Mouse (Mus musculus): ENCODE measurements around the gene Pitpnc1. TPM values are rescaled to one million over a fixed set of nuclear protein-coding genes. Genes with fewer than 3 reads are reported as not detected.

Pitpnc1 gene
- polyA plus RNA-seq, 1 experiment from 2014 or later = 10.9 TPM

DNA sequence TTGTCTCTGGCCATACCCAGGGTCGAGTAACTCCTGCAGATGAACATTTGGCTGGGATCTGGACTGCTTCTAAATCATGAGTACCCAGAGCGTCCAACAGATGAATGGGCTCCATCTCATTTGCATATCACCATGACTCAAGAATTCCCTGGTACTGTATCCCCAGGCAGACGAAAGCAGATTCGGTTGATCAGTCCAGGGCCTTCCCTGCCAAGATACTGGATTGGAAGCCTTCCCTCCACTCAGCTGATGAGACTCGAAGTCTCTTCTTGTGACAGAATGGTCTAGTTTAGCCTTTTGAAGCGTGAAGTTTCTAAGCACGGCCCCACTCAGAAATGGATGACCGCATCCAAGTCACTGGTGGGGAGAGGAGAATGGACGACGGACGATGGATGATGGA lies 134.7 kb downstream of the Pitpnc1 start:
- Histone ChIP-seq H3K9me3 (replicated peaks; ENCODE audit: control insufficient read depth, low read length) (no peaks in the 10 kb centered on the region), H3K9ac (ENCODE audit: low read depth, low read length) (no peak overlapping the region), H3K4me2 (no peak overlapping the region; the same call in 1 of the 2 replicates), H3K27me3 (ENCODE audit: control insufficient read depth, insufficient read depth, low read length) (no peaks in the 10 kb centered on the region), H3K4me3 (ENCODE audit: low read depth, low read length) (no peak overlapping the region), H3K36me3 (ENCODE audit: control insufficient read depth, insufficient read depth, low read length) (no peaks in the 10 kb centered on the region), H3K4me1 (ENCODE audit: control insufficient read depth, insufficient read depth, low read length) (peaks cover 21% of the 10 kb centered on the region), H3K27ac (ENCODE audit: low read depth, low read length) (peak overlapping the region; percentile 48; the same call in 1 of the 2 replicates)
- ATAC-seq (replicated peaks; ENCODE audit: insufficient number of reproducible peaks, low FRiP score, low TSS enrichment) = no peak
- WGBS (ENCODE audit: insufficient replicate concordance) = 78% methylated on average over 11 of the region's 11 CpGs

DNA sequence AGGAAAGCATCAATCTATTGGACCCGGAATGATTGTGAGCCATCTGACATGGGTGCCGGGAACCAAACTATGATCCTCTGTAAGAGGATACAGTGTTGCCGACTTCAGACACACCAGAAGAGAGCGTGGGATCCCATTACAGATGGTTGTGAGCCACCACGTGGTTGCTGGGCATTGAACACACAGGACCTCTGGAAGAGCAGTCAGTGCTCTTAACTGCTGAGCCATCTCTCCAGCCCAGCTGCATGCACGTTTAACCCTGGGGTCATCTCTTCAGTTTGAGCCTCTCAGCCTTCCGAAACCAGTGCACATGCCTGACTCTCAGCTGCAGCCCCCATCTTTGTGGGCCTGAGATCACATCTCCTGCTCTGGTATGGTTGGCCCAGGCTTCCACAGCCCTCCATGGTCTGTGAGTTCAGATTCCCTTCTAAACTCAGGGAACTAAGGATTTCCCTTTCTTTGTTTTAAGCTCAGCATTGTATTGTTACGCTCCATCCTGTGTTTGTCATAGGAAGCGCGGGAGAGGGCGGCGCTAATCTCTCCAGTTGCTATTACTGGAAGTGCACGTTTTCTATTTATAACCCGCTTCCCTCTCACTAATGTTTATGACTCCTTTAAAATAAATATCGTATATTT lies 135.5 kb downstream of the Pitpnc1 start:
- H3K27ac ChIP-seq (ENCODE audit: low read depth, low read length) = peak overlapping the region; percentile 48
- H3K4me2 ChIP-seq = peak overlapping the region; percentile 24

GRCm38 (mm10) chr11:107332905-107333304 lies 137.6 kb downstream of the Pitpnc1 start:
- Histone ChIP-seq H3K4me1 (ENCODE audit: control insufficient read depth, insufficient read depth, low read length) (peaks cover 11% of the 10 kb centered on the region), H3K9me3 (replicated peaks; ENCODE audit: control insufficient read depth, low read length) (no peaks in the 10 kb centered on the region), H3K27me3 (ENCODE audit: control insufficient read depth, insufficient read depth, low read length) (no peaks in the 10 kb centered on the region), H3K4me3 (ENCODE audit: low read depth, low read length) (no peak overlapping the region), H3K9ac (ENCODE audit: low read depth, low read length) (no peak overlapping the region), H3K27ac (ENCODE audit: low read depth, low read length) (no peak overlapping the region), H3K36me3 (ENCODE audit: control insufficient read depth, insufficient read depth, low read length) (no peaks in the 10 kb centered on the region), H3K4me2 (no peak overlapping the region)
- WGBS (ENCODE audit: insufficient replicate concordance) = 89% methylated on average over 3 of the region's 3 CpGs
- ATAC-seq (replicated peaks; ENCODE audit: insufficient number of reproducible peaks, low FRiP score, low TSS enrichment) = no peak

More for the DNA sequence above, 135.5 kb downstream of the Pitpnc1 start:
- H3K4me1 ChIP-seq (ENCODE audit: control insufficient read depth, insufficient read depth, low read length) = peaks cover 20% of the 10 kb centered on the region
- no peaks in the 10 kb centered on the region for H3K36me3 ChIP-seq (ENCODE audit: control insufficient read depth, insufficient read depth, low read length)
- WGBS (ENCODE audit: insufficient replicate concordance) = 52% methylated on average over 15 of the region's 15 CpGs
- H3K9me3 ChIP-seq (replicated peaks; ENCODE audit: control insufficient read depth, low read length) = no peaks in the 10 kb centered on the region
- no peaks in the 10 kb centered on the region for H3K27me3 ChIP-seq (ENCODE audit: control insufficient read depth, insufficient read depth, low read length)
- no peak overlapping the region for H3K9ac ChIP-seq (ENCODE audit: low read depth, low read length)
- H3K4me3 ChIP-seq (ENCODE audit: low read depth, low read length) = no peak overlapping the region
- ATAC-seq (replicated peaks; ENCODE audit: insufficient number of reproducible peaks, low FRiP score, low TSS enrichment) = peak; percentile 39; the same call in 1 of the 2 replicates

DNA sequence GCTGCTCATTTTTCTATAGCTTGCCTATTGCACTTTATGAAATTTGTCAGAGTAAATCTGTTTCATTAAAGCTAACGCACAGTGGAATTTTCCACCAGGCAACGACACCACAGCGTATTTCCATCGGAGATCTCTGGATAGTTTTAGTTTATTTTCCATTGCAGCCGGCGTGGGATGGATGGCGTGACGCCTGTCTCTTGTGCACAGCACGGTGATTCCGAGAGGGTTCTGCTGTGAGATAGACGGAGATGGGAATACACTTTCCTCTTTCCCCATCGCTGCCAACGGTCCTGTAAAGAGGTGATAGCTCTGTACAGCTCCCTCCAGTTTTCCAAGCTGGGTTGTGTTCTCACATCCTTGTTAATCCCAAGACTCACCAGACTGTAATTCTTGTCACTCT lies 138.2 kb downstream of the Pitpnc1 start:
- no peak overlapping the region for H3K27ac ChIP-seq (ENCODE audit: low read depth, low read length)
- no peaks in the 10 kb centered on the region for H3K36me3 ChIP-seq (ENCODE audit: control insufficient read depth, insufficient read depth, low read length)
- ATAC-seq (replicated peaks; ENCODE audit: insufficient number of reproducible peaks, low FRiP score, low TSS enrichment) = no peak
- 93% methylated on average over 13 of the region's 13 CpGs for WGBS (ENCODE audit: insufficient replicate concordance)
- peaks cover 6% of the 10 kb centered on the region for H3K4me1 ChIP-seq (ENCODE audit: control insufficient read depth, insufficient read depth, low read length)
- H3K27me3 ChIP-seq (ENCODE audit: control insufficient read depth, insufficient read depth, low read length) = no peaks in the 10 kb centered on the region
- no peaks in the 10 kb centered on the region for H3K9me3 ChIP-seq (replicated peaks; ENCODE audit: control insufficient read depth, low read length)
- no peak overlapping the region for H3K9ac ChIP-seq (ENCODE audit: low read depth, low read length)
- no peak overlapping the region for H3K4me3 ChIP-seq (ENCODE audit: low read depth, low read length)
- H3K4me2 ChIP-seq = no peak overlapping the region

GRCm38 (mm10) chr11:107331425-107331824 lies 139.1 kb downstream of the Pitpnc1 start:
- H3K27me3 ChIP-seq (ENCODE audit: control insufficient read depth, insufficient read depth, low read length) = no peaks in the 10 kb centered on the region
- WGBS (ENCODE audit: insufficient replicate concordance) = 90% methylated on average over 2 of the region's 2 CpGs
- H3K9me3 ChIP-seq (replicated peaks; ENCODE audit: control insufficient read depth, low read length) = no peaks in the 10 kb centered on the region
- H3K4me1 ChIP-seq (ENCODE audit: control insufficient read depth, insufficient read depth, low read length) = peaks cover 5% of the 10 kb centered on the region; the same call in 1 of the 2 replicates
- no peak overlapping the region for H3K4me2 ChIP-seq
- no peak overlapping the region for H3K27ac ChIP-seq (ENCODE audit: low read depth, low read length)
- ATAC-seq (replicated peaks; ENCODE audit: insufficient number of reproducible peaks, low FRiP score, low TSS enrichment) = no peak
- H3K4me3 ChIP-seq (ENCODE audit: low read depth, low read length) = no peak overlapping the region
- no peak overlapping the region for H3K9ac ChIP-seq (ENCODE audit: low read depth, low read length)
- no peaks in the 10 kb centered on the region for H3K36me3 ChIP-seq (ENCODE audit: control insufficient read depth, insufficient read depth, low read length)

- no peak for ATAC-seq (replicated peaks; ENCODE audit: insufficient number of reproducible peaks, low FRiP score, low TSS enrichment)
- H3K27ac ChIP-seq (ENCODE audit: low read depth, low read length) = no peak overlapping the region
These were observed 143.2 kb downstream of the Pitpnc1 start for GRCm38 (mm10) chr11:107327326-107327725.

DNA sequence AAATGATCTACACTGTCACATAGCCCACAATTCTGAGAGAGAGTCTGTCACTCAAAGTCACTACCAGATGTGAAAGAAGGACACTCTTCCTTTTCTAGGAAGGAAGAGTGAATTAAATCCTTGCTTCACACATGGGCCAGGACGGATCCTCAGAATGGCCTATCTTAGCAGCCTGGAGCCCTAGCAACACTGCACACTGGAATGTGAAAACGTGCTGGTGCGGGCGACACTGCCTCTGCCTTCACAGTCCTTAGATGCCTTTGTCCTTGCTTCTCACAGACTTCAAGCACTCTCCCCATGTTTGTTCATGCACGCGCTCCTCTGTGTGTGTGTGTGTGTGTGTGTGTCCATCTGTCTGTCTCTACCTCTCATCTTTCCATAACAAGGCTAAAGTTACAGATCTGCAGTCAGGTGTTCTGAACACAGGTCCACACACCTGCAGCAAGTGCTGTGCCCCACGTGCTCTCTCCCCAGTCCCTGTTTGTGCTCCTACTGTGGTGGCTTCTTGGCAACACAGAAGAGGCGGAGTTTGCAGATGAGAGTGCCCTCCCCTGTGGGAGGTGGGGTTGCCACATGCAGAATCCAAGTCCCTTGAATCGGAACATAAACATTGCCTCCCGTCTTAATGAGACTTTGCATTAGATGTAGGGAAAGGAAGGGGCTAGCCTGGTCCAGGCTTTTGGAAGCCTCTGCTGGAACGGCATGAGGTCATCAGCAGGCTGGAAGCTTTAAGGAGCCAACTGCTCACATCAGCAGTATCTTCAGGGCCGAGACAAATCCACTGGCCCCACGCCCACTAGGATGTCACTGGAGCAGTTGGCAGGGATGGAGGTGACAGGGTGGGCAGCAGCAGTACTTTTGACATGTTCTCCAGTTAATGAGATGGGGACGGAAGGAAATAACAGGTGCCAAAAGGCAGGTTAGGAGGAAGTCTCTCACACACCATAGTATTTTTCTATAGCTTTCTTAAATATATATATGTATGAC lies 144.5 kb downstream of the Pitpnc1 start:
- Histone ChIP-seq H3K36me3 (ENCODE audit: control insufficient read depth, insufficient read depth, low read length) (0 out of 2 replicates have a peak, but pooled peaks cover 2% of the 10 kb centered on the region), H3K27ac (ENCODE audit: low read depth, low read length) (no peak overlapping the region), H3K4me1 (ENCODE audit: control insufficient read depth, insufficient read depth, low read length) (no peaks in the 10 kb centered on the region), H3K27me3 (ENCODE audit: control insufficient read depth, insufficient read depth, low read length) (no peaks in the 10 kb centered on the region), H3K4me3 (ENCODE audit: low read depth, low read length) (no peak overlapping the region), H3K9me3 (replicated peaks; ENCODE audit: control insufficient read depth, low read length) (no peaks in the 10 kb centered on the region), H3K9ac (ENCODE audit: low read depth, low read length) (no peak overlapping the region), H3K4me2 (no peak overlapping the region)
- no peak; the same call in 1 of the 2 replicates for ATAC-seq (replicated peaks; ENCODE audit: insufficient number of reproducible peaks, low FRiP score, low TSS enrichment)
- 51% methylated on average over 14 of the region's 14 CpGs for WGBS (ENCODE audit: insufficient replicate concordance)

More at GRCm38 (mm10) chr11:107327326-107327725, 143.2 kb downstream of the Pitpnc1 start:
- H3K27me3 ChIP-seq (ENCODE audit: control insufficient read depth, insufficient read depth, low read length) = no peaks in the 10 kb centered on the region
- WGBS (ENCODE audit: insufficient replicate concordance) = 81% methylated on average over 10 of the region's 10 CpGs
- no peak overlapping the region for H3K4me2 ChIP-seq
- H3K4me3 ChIP-seq (ENCODE audit: low read depth, low read length) = no peak overlapping the region
- no peaks in the 10 kb centered on the region for H3K4me1 ChIP-seq (ENCODE audit: control insufficient read depth, insufficient read depth, low read length)
- no peaks in the 10 kb centered on the region for H3K36me3 ChIP-seq (ENCODE audit: control insufficient read depth, insufficient read depth, low read length)
- no peaks in the 10 kb centered on the region for H3K9me3 ChIP-seq (replicated peaks; ENCODE audit: control insufficient read depth, low read length)
- no peak overlapping the region for H3K9ac ChIP-seq (ENCODE audit: low read depth, low read length)

- no peak for ATAC-seq (replicated peaks; ENCODE audit: insufficient number of reproducible peaks, low FRiP score, low TSS enrichment)
- no peaks in the 10 kb centered on the region for H3K27me3 ChIP-seq (ENCODE audit: control insufficient read depth, insufficient read depth, low read length)
- no peak overlapping the region for H3K27ac ChIP-seq (ENCODE audit: low read depth, low read length)
- no peak overlapping the region for H3K4me2 ChIP-seq
- 0 out of 2 replicates have a peak, but pooled peaks cover 2% of the 10 kb centered on the region for H3K36me3 ChIP-seq (ENCODE audit: control insufficient read depth, insufficient read depth, low read length)
- H3K4me1 ChIP-seq (ENCODE audit: control insufficient read depth, insufficient read depth, low read length) = no peaks in the 10 kb centered on the region
- H3K9ac ChIP-seq (ENCODE audit: low read depth, low read length) = no peak overlapping the region
- H3K9me3 ChIP-seq (replicated peaks; ENCODE audit: control insufficient read depth, low read length) = no peaks in the 10 kb centered on the region
- no peak overlapping the region for H3K4me3 ChIP-seq (ENCODE audit: low read depth, low read length)
- WGBS (ENCODE audit: insufficient replicate concordance) = 86% methylated on average over 4 of the region's 4 CpGs
These were observed 145.3 kb downstream of the Pitpnc1 start for GRCm38 (mm10) chr11:107325226-107325625.

All from heart, embryonic 11.5 days (tissue).